Mouse (Mus musculus): ENCODE results near the gene Slc29a1.

DNA sequence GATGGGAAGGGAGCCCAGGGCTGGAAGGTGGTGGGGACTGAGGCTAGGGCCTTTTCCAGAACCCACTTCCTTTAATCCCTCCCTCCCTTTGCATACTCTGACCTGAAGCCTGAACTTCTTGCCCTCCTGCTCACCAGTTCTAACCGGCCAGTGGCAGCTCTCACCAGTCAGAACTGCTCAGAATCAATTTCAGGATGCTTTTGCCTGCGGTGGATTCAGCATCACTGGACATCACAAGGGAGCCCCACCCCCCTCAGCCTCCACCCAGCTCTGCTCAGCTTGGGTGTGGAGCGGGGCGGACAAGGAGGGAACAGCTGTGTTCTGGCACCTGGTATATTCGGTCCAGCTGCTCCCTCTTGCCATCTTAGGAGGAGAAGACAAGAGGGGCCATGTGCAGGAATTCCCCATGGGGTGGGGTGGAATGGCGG lies 2.5 kb upstream of the Slc29a1 start, which contains the start of gene Mymx:
- TF ChIP-seq CTCF (IDR thresholded peaks at IDR 0.05; ENCODE audit: borderline replicate concordance, extremely low read depth, insufficient read depth, insufficient read length) (no peak), POLR2A (IDR thresholded peaks at IDR 0.05; ENCODE audit: borderline replicate concordance, extremely low read depth, insufficient read depth, insufficient read length, poor library complexity, severe bottlenecking) (no peak)
